ENCODE assay signal across 8 mouse cellular contexts in the genomic region with DNA sequence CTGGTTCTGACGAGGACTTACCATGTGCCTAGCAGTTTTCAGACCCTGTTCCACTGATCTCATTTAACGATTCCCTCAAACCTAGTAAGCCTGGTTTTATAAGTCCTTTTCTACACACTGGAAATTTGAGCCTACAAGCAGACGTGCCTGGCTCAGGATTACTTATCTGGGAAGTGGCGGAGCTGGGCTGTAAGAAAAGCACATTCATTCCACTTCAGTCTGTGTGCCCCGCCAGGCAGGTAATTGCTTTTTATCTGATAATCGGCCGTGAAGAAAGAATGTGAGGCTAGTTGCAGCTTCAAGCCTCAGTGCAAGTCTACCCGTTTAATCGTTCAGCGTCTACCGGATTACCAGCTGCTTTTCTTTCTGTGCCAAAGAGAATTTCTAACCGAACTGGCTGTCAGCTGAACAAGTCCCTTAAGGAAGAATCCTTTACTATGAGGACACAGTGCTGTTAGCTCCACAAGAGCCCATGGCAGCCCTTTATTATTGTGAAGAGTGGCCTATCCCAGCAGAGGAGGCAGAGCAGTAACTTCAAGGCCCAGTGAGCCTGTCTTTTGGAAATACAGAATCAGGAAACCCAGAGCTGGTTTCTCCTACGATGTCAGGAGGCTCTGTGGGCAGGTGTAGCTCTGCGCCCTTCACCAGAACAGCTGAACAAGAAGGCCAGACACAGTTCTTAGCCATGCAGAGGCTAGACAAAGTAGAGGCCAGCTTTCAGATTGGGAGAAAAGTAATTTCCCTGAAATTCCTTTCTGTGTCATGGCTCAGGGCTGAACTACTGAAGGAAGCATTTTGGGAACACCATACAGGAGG. TPM values are rescaled to one million over a fixed set of nuclear protein-coding genes. Genes with fewer than 3 reads are reported as not detected.
DNase-seq lines count a peak whose midpoint lies in the region; ATAC-seq and TF ChIP-seq lines count a peak whose summit lies in the region.

No protein-coding gene starts in this region.

- H3K9ac ChIP-seq in heart, embryonic 13.5 days = peak overlapping the region; percentile 41
- H3K9ac ChIP-seq in hindbrain, embryonic 11.5 days (ENCODE audit: low read depth, low read length) = no peak overlapping the region
- no peak overlapping the region for H3K9ac ChIP-seq in limb, embryonic 14.5 days (ENCODE audit: low read depth, low read length, severe bottlenecking)

- TF ChIP-seq POLR2A in limb, embryonic 14.5 days (IDR thresholded peaks at IDR 0.05; ENCODE audit: borderline replicate concordance, extremely low read depth, insufficient read depth, insufficient read length) = no peak
- TF ChIP-seq POLR2A in cerebellum, adult 2 months (IDR thresholded peaks at IDR 0.05; ENCODE audit: borderline replicate concordance, insufficient read depth, low read length) = no peak

- peaks cover 8% of the 10 kb centered on the region for H3K4me1 ChIP-seq in heart, embryonic 13.5 days
- H3K4me1 ChIP-seq in hindbrain, embryonic 11.5 days (replicated peaks; ENCODE audit: control insufficient read depth, insufficient read depth, low read length) = no peaks in the 10 kb centered on the region
- peaks cover 11% of the 10 kb centered on the region for H3K4me1 ChIP-seq in limb, embryonic 14.5 days (ENCODE audit: control insufficient read depth, insufficient read depth, low read length)
- H3K4me1 ChIP-seq in cerebellum, adult 2 months (ENCODE audit: control insufficient read depth, insufficient read depth, low read length) = no peaks in the 10 kb centered on the region

- WGBS in heart, embryonic 13.5 days = 27% methylated on average over 14 of the region's 14 CpGs
- WGBS in hindbrain, embryonic 11.5 days = 29% methylated on average over 14 of the region's 14 CpGs
- WGBS in limb, embryonic 14.5 days = 18% methylated on average over 14 of the region's 14 CpGs
- 31% methylated on average over 14 of the region's 14 CpGs for WGBS in cerebellum, adult 2 months

- H3K36me3 ChIP-seq in heart, embryonic 13.5 days = no peaks in the 10 kb centered on the region
- no peaks in the 10 kb centered on the region for H3K36me3 ChIP-seq in hindbrain, embryonic 11.5 days (ENCODE audit: control insufficient read depth, insufficient read depth, low read length)
- no peaks in the 10 kb centered on the region for H3K36me3 ChIP-seq in limb, embryonic 14.5 days (ENCODE audit: control insufficient read depth, insufficient read depth, low read length)

- no peaks in the 10 kb centered on the region for H3K9me3 ChIP-seq in heart, embryonic 13.5 days
- no peaks in the 10 kb centered on the region for H3K9me3 ChIP-seq in hindbrain, embryonic 11.5 days (ENCODE audit: control insufficient read depth, low read length)
- H3K9me3 ChIP-seq in limb, embryonic 14.5 days (ENCODE audit: control insufficient read depth, low read length) = 0 out of 2 replicates have a peak, but pooled peaks cover 6% of the 10 kb centered on the region

- no peaks in the 10 kb centered on the region for H3K27me3 ChIP-seq in heart, embryonic 13.5 days (replicated peaks)
- no peaks in the 10 kb centered on the region for H3K27me3 ChIP-seq in hindbrain, embryonic 11.5 days (ENCODE audit: control insufficient read depth, insufficient read depth, low read length)
- H3K27me3 ChIP-seq in limb, embryonic 14.5 days (ENCODE audit: control insufficient read depth, insufficient read depth, low read length) = no peaks in the 10 kb centered on the region
- no peaks in the 10 kb centered on the region for H3K27me3 ChIP-seq in cerebellum, adult 2 months (ENCODE audit: control insufficient read depth, insufficient read depth, low read length)

- H3K4me2 ChIP-seq in heart, embryonic 13.5 days = peak overlapping the region; percentile 48
- H3K4me2 ChIP-seq in hindbrain, embryonic 11.5 days (replicated peaks; ENCODE audit: low read depth, low read length) = no peak overlapping the region
- H3K4me2 ChIP-seq in limb, embryonic 14.5 days (replicated peaks; ENCODE audit: low read depth, low read length, severe bottlenecking) = 0 out of 2 replicates have a peak overlapping the region, but pooled peaks have one; percentile 11

- intact Hi-C loops in heart, postnatal 10 days (cut with DNase I) = no loop called here

- TF ChIP-seq CTCF in layer of hippocampus, adult 2 months (conservative IDR thresholded peaks at IDR 0.05) = no peak
- TF ChIP-seq CTCF in cerebellum, adult 2 months (IDR thresholded peaks at IDR 0.05; ENCODE audit: borderline replicate concordance, insufficient read depth, low read depth, low read length) = no peak

- ATAC-seq in heart, embryonic 13.5 days (ENCODE audit: extremely low read depth, insufficient number of reproducible peaks, low FRiP score, low TSS enrichment) = no peak
- ATAC-seq in hindbrain, embryonic 11.5 days (ENCODE audit: low FRiP score) = no peak
- ATAC-seq in limb, embryonic 14.5 days (ENCODE audit: low FRiP score, low read depth) = peak; percentile 77
- ATAC-seq in megakaryocyte, adult 5-6 weeks (ENCODE audit: poor library complexity, severe bottlenecking) = no peak

- H3K4me3 ChIP-seq in heart, embryonic 13.5 days = no peak overlapping the region
- H3K4me3 ChIP-seq in hindbrain, embryonic 11.5 days (ENCODE audit: low read depth, low read length) = no peak overlapping the region
- no peak overlapping the region for H3K4me3 ChIP-seq in limb, embryonic 14.5 days (replicated peaks; ENCODE audit: low read length)
- no peak overlapping the region for H3K4me3 ChIP-seq in layer of hippocampus, adult 2 months
- H3K4me3 ChIP-seq in cerebellum, adult 2 months (replicated peaks; ENCODE audit: insufficient read depth, low read depth, low read length) = no peak overlapping the region

- DNase-seq in heart, postnatal 10 days = no peak
- peak; percentile 25 for DNase-seq in hindbrain, embryonic 11.5 days (ENCODE audit: low spot score)
- DNase-seq in limb, embryonic 14.5 days (ENCODE audit: low spot score) = peak; percentile 57
- DNase-seq in retina, embryonic 14.5 days (ENCODE audit: low spot score) = peak; percentile 29
- no peak for DNase-seq in layer of hippocampus, adult 2 months (ENCODE audit: low spot score in 2 of 2)
- DNase-seq in cerebellum, adult 2 months = no peak

- no peak overlapping the region for H3K27ac ChIP-seq in heart, embryonic 13.5 days (replicated peaks)
- H3K27ac ChIP-seq in hindbrain, embryonic 11.5 days (ENCODE audit: low read depth, low read length) = no peak overlapping the region
- no peak overlapping the region; the same call in 1 of the 2 replicates for H3K27ac ChIP-seq in limb, embryonic 14.5 days (replicated peaks; ENCODE audit: low read depth, low read length)
- no peak overlapping the region for H3K27ac ChIP-seq in layer of hippocampus, adult 2 months
- H3K27ac ChIP-seq in cerebellum, adult 2 months (ENCODE audit: insufficient read depth, low read length) = no peak overlapping the region

RNA-seq across cellular contexts. Expression of a gene that starts 30.4 kb away (rescaled TPM):
- 35.1 and 37.5 TPM in 2 replicates for polyA plus RNA-seq in heart, embryonic 13.5 days (2015; fragmentation: Nextera tagmentation; extraction: Ambion mirVana)
- total RNA-seq in heart, postnatal 10 days (2021) = 10 to 100 TPM; 40.3 to 43.1 TPM
- 19.7 and 28.4 TPM in 2 replicates for polyA plus RNA-seq in hindbrain, embryonic 11.5 days (2014; fragmentation: Nextera tagmentation; extraction: Ambion mirVana)
- polyA plus RNA-seq in limb, embryonic 14.5 days (2012; rRNA removed) = 24.9 and 25.5 TPM in 2 replicates
- 52.0 and 52.2 TPM in 2 replicates for polyA plus RNA-seq in limb, embryonic 14.5 days (2014; fragmentation: Nextera tagmentation; extraction: Ambion mirVana)
- 10 to 100 TPM; 75.8 to 76.3 TPM for total RNA-seq in layer of hippocampus, adult 2 months (2021)
- total RNA-seq in megakaryocyte, adult 5-6 weeks (2015) = 2.2 and 3.6 TPM in 2 replicates
- 1.4 and 2.8 TPM in 2 replicates for total RNA-seq in megakaryocyte, adult 5-6 weeks (2017)
- 51.3 and 60.5 TPM in 2 replicates for polyA plus RNA-seq in cerebellum, adult 2 months (2012; rRNA removed)

RNA-seq across cellular contexts. Expression of a gene that starts 59.1 kb away (rescaled TPM):
- 9.5 TPM in 2 replicates for polyA plus RNA-seq in heart, embryonic 13.5 days (2015; fragmentation: Nextera tagmentation; extraction: Ambion mirVana)
- 10 to 100 TPM; 23.3 to 24.3 TPM for total RNA-seq in heart, postnatal 10 days (2021)
- polyA plus RNA-seq in hindbrain, embryonic 11.5 days (2014; fragmentation: Nextera tagmentation; extraction: Ambion mirVana) = 29.2 and 31.3 TPM in 2 replicates
- polyA plus RNA-seq in limb, embryonic 14.5 days (2012; rRNA removed) = 25.0 and 33.1 TPM in 2 replicates
- 19.8 and 21.0 TPM in 2 replicates for polyA plus RNA-seq in limb, embryonic 14.5 days (2014; fragmentation: Nextera tagmentation; extraction: Ambion mirVana)
- total RNA-seq in layer of hippocampus, adult 2 months (2021) = 10 to 100 TPM; 79.0 to 81.7 TPM
- 68.2 and 74.4 TPM in 2 replicates for total RNA-seq in megakaryocyte, adult 5-6 weeks (2015)
- 61.9 and 67.4 TPM in 2 replicates for total RNA-seq in megakaryocyte, adult 5-6 weeks (2017)
- 105 and 107 TPM in 2 replicates for polyA plus RNA-seq in cerebellum, adult 2 months (2012; rRNA removed)

Comparison
In these comparisons a context has a peak if more than half of its experiments do, and no peak if none do; other contexts are left out.
1. DNase-seq: peak in hindbrain, embryonic 11.5 days (single experiment), limb, embryonic 14.5 days (single experiment) and retina, embryonic 14.5 days (single experiment); none in heart, postnatal 10 days (0 of 2), layer of hippocampus, adult 2 months (0 of 2) and cerebellum, adult 2 months (0 of 2).